Mouse (Mus musculus) frontal cortex, adult 2 months (tissue): ENCODE measurements around the gene Hivep1. TPM values are rescaled to one million over a fixed set of nuclear protein-coding genes. Genes with fewer than 3 reads are reported as not detected.
A peak's percentile ranks its signal among the peaks of the same experiment; 100 is the strongest.

Experiments
- DNase-seq, 2 experiments: peaks; one replicate each; pipeline ENCODE4 v3.0.0; 2022; ENCODE audit warnings: low spot score in 1 of 2; ENCODE audit errors: extremely low spot score in 1 of 2
- polyA plus RNA-seq: library from polyadenylated mRNA; depleted of rRNA; stranded (reverse); fragments of >200 nt; gene quantifications from 2 replicates; pipeline ENCODE4 v1.2.3, GENCODE M21; 2012; rRNA removed

Hivep1 gene
- 27.7 and 28.2 TPM in 2 replicates for polyA plus RNA-seq

- DNase-seq = peak in 1 of 2 experiments; percentile 58
Observed at GRCm38 (mm10) chr13:42051961-42052695, at the start of gene Hivep1. Hivep1 (plus strand) TSS chr13:42052021.

GRCm38 (mm10) chr13:42015484-42016045, 36.3 kb upstream of the Hivep1 start:
- no peak for DNase-seq

GRCm38 (mm10) chr13:42016218-42016617, 35.6 kb upstream of the Hivep1 start:
- DNase-seq = no peak

- no peak for DNase-seq
Observed at GRCm38 (mm10) chr13:42018356-42018755, 33.5 kb upstream of the Hivep1 start.

- DNase-seq = no peak
Observed at GRCm38 (mm10) chr13:42041203-42041602, 10.6 kb upstream of the Hivep1 start.

- peak in 1 of 2 experiments; percentile 11 for DNase-seq
Observed at GRCm38 (mm10) chr13:42043431-42043830, 8.4 kb upstream of the Hivep1 start.

- peak in 1 of 2 experiments; percentile 50 for DNase-seq
Observed at GRCm38 (mm10) chr13:42048991-42049773, 2.6 kb upstream of the Hivep1 start.

GRCm38 (mm10) chr13:42049774-42050125, 2.1 kb upstream of the Hivep1 start:
- peak in 1 of 2 experiments; percentile 20 for DNase-seq

GRCm38 (mm10) chr13:42050160-42050559, 1.7 kb upstream of the Hivep1 start:
- no peak for DNase-seq

- DNase-seq = peak in 1 of 2 experiments; percentile 38
Observed at GRCm38 (mm10) chr13:42050880-42051201, 980 bp upstream of the Hivep1 start.

GRCm38 (mm10) chr13:42051202-42051906, 467 bp upstream of the Hivep1 start:
- DNase-seq = peak; percentile 87 to 93

GRCm38 (mm10) chr13:42052696-42053541, 1.1 kb downstream of the Hivep1 start:
- DNase-seq = peak; percentile 52 to 74

- no peak for DNase-seq
Observed at GRCm38 (mm10) chr13:42053656-42054055, 1.8 kb downstream of the Hivep1 start.

- DNase-seq = no peak
Observed at GRCm38 (mm10) chr13:42054138-42054537, 2.3 kb downstream of the Hivep1 start.

- DNase-seq = no peak
Observed at GRCm38 (mm10) chr13:42056712-42057332, 5.0 kb downstream of the Hivep1 start.

- DNase-seq = no peak
Observed at GRCm38 (mm10) chr13:42060846-42061630, 9.2 kb downstream of the Hivep1 start.

GRCm38 (mm10) chr13:42064257-42064656, 12.4 kb downstream of the Hivep1 start:
- no peak for DNase-seq

- no peak for DNase-seq
Observed at GRCm38 (mm10) chr13:42070236-42070635, 18.4 kb downstream of the Hivep1 start.

- DNase-seq = no peak
Observed at GRCm38 (mm10) chr13:42071011-42071410, 19.2 kb downstream of the Hivep1 start.
